Mouse (Mus musculus): ENCODE results near the gene Gaa. TPM values are rescaled to one million over a fixed set of nuclear protein-coding genes. Genes with fewer than 3 reads are reported as not detected.
"Not testable (repeated sequence)": the region's sequence is repeated elsewhere in the genome, so short reads cannot be mapped to it uniquely, and the experiment has no call there.

The Gaa gene
- polyA plus RNA-seq, 1 experiment: 86.4 TPM

- Histone ChIP-seq H3K36me3 (ENCODE audit: control insufficient read depth, insufficient read depth) (no peaks in the 10 kb centered on the region), H3K4me3 (no peak overlapping the region), H3ac (ENCODE audit: control insufficient read depth, insufficient read length) (no peak overlapping the region), H3K27me3 (ENCODE audit: control insufficient read depth, insufficient read depth, insufficient read length) (peaks cover 22% of the 10 kb centered on the region), H3K4me2 (ENCODE audit: low read depth) (no peak overlapping the region), H3K79me2 (ENCODE audit: control insufficient read depth, insufficient read depth) (no peaks in the 10 kb centered on the region)
- no peak for TF ChIP-seq MYOD1 (IDR thresholded peaks at IDR 0.05; ENCODE audit: control insufficient read depth in 1 of 3, insufficient read length in 2 of 3, low read depth in 2 of 3)
- TF ChIP-seq MYOG (IDR thresholded peaks at IDR 0.05; ENCODE audit: control insufficient read depth in 1 of 3, insufficient read depth in 1 of 3, insufficient read length in 2 of 3, low read depth in 2 of 3): no peak
- TF ChIP-seq POLR2AphosphoS2 (IDR thresholded peaks at IDR 0.05; ENCODE audit: insufficient read length, low read depth): no peak
- no peak for TF ChIP-seq REST (IDR thresholded peaks at IDR 0.05; ENCODE audit: insufficient read depth, insufficient read length)
Observed at GRCm38 (mm10) chr11:119237568-119238304, 30.0 kb upstream of the Gaa start.

- Histone ChIP-seq H3K79me2 (ENCODE audit: control insufficient read depth, insufficient read depth) (no peaks in the 10 kb centered on the region), H3K4me2 (ENCODE audit: low read depth) (no peak overlapping the region), H3ac (ENCODE audit: control insufficient read depth, insufficient read length) (no peak overlapping the region), H3K4me3 (no peak overlapping the region), H3K36me3 (ENCODE audit: control insufficient read depth, insufficient read depth) (no peaks in the 10 kb centered on the region), H3K27me3 (ENCODE audit: control insufficient read depth, insufficient read depth, insufficient read length) (peaks cover 28% of the 10 kb centered on the region)
- TF ChIP-seq POLR2AphosphoS2 (IDR thresholded peaks at IDR 0.05; ENCODE audit: insufficient read length, low read depth): no peak
- TF ChIP-seq TCF12 (IDR thresholded peaks at IDR 0.05; ENCODE audit: insufficient read depth, poor library complexity, severe bottlenecking): no peak
- TF ChIP-seq SRF (IDR thresholded peaks at IDR 0.05; ENCODE audit: control insufficient read depth, insufficient read length, low read depth): no peak
- TF ChIP-seq REST (IDR thresholded peaks at IDR 0.05; ENCODE audit: insufficient read depth, insufficient read length): no peak
- TF ChIP-seq CEBPB (IDR thresholded peaks at IDR 0.05; ENCODE audit: insufficient read depth, poor library complexity, severe bottlenecking): no peak
- no peak for TF ChIP-seq MAX (IDR thresholded peaks at IDR 0.05; ENCODE audit: low read depth)
- TF ChIP-seq TCF3 (IDR thresholded peaks at IDR 0.05; ENCODE audit: insufficient read length, low read depth): no peak
- TF ChIP-seq USF1 (IDR thresholded peaks at IDR 0.05; ENCODE audit: low read depth): no peak
- TF ChIP-seq MYOD1 (IDR thresholded peaks at IDR 0.05; ENCODE audit: control insufficient read depth in 1 of 3, insufficient read length in 2 of 3, low read depth in 2 of 3): no peak
Observed at GRCm38 (mm10) chr11:119238305-119238721, 29.4 kb upstream of the Gaa start.

- Histone ChIP-seq H3K4me3 (no peak overlapping the region), H3ac (ENCODE audit: control insufficient read depth, insufficient read length) (no peak overlapping the region), H3K27me3 (ENCODE audit: control insufficient read depth, insufficient read depth, insufficient read length) (peaks cover 30% of the 10 kb centered on the region), H3K4me2 (ENCODE audit: low read depth) (no peak overlapping the region), H3K36me3 (ENCODE audit: control insufficient read depth, insufficient read depth) (no peaks in the 10 kb centered on the region), H3K79me2 (ENCODE audit: control insufficient read depth, insufficient read depth) (no peaks in the 10 kb centered on the region)
- no peak for TF ChIP-seq TCF12 (IDR thresholded peaks at IDR 0.05; ENCODE audit: insufficient read depth, poor library complexity, severe bottlenecking)
- no peak for TF ChIP-seq TCF3 (IDR thresholded peaks at IDR 0.05; ENCODE audit: insufficient read length, low read depth)
- TF ChIP-seq MYOG (IDR thresholded peaks at IDR 0.05; ENCODE audit: control insufficient read depth in 1 of 3, insufficient read depth in 1 of 3, insufficient read length in 2 of 3, low read depth in 2 of 3): no peak
- no peak for TF ChIP-seq MYOD1 (IDR thresholded peaks at IDR 0.05; ENCODE audit: control insufficient read depth in 1 of 3, insufficient read length in 2 of 3, low read depth in 2 of 3)
- TF ChIP-seq POLR2AphosphoS2 (IDR thresholded peaks at IDR 0.05; ENCODE audit: insufficient read length, low read depth): no peak
- TF ChIP-seq MAX (IDR thresholded peaks at IDR 0.05; ENCODE audit: low read depth): no peak
- no peak for TF ChIP-seq REST (IDR thresholded peaks at IDR 0.05; ENCODE audit: insufficient read depth, insufficient read length)
- TF ChIP-seq POLR2A (IDR thresholded peaks at IDR 0.05; ENCODE audit: insufficient read length, low read depth): no peak
- TF ChIP-seq CEBPB (IDR thresholded peaks at IDR 0.05; ENCODE audit: insufficient read depth, poor library complexity, severe bottlenecking): no peak
- no peak for TF ChIP-seq SRF (IDR thresholded peaks at IDR 0.05; ENCODE audit: control insufficient read depth, insufficient read length, low read depth)
- no peak for TF ChIP-seq E2F4 (IDR thresholded peaks at IDR 0.05; ENCODE audit: insufficient read depth)
- TF ChIP-seq USF1 (IDR thresholded peaks at IDR 0.05; ENCODE audit: low read depth): no peak
Observed at GRCm38 (mm10) chr11:119239480-119239879, 28.2 kb upstream of the Gaa start.

- H3K4me3 ChIP-seq: not testable (repeated sequence)
- H3K27me3 ChIP-seq (ENCODE audit: control insufficient read depth, insufficient read depth, insufficient read length): peaks cover 22% of the 10 kb centered on the region
Observed at GRCm38 (mm10) chr11:119245543-119245942, 22.1 kb upstream of the Gaa start.

GRCm38 (mm10) chr11:119249011-119249410, 18.7 kb upstream of the Gaa start:
- Histone ChIP-seq H3K36me3 (ENCODE audit: control insufficient read depth, insufficient read depth) (no peaks in the 10 kb centered on the region), H3K4me2 (ENCODE audit: low read depth) (peak overlapping the region; percentile 3)

More at GRCm38 (mm10) chr11:119245543-119245942, 22.1 kb upstream of the Gaa start:
- not testable (repeated sequence) for H3K79me2 ChIP-seq (ENCODE audit: control insufficient read depth, insufficient read depth); H3K4me2 ChIP-seq (ENCODE audit: low read depth); H3ac ChIP-seq (ENCODE audit: control insufficient read depth, insufficient read length); H3K36me3 ChIP-seq (ENCODE audit: control insufficient read depth, insufficient read depth)

More at GRCm38 (mm10) chr11:119249011-119249410, 18.7 kb upstream of the Gaa start:
- Histone ChIP-seq H3K79me2 (ENCODE audit: control insufficient read depth, insufficient read depth) (no peaks in the 10 kb centered on the region), H3K27me3 (ENCODE audit: control insufficient read depth, insufficient read depth, insufficient read length) (peaks cover 29% of the 10 kb centered on the region), H3ac (ENCODE audit: control insufficient read depth, insufficient read length) (no peak overlapping the region), H3K4me3 (no peak overlapping the region)
- TF ChIP-seq TCF12 (IDR thresholded peaks at IDR 0.05; ENCODE audit: insufficient read depth, poor library complexity, severe bottlenecking) (no peak), TCF3 (IDR thresholded peaks at IDR 0.05; ENCODE audit: insufficient read length, low read depth) (no peak), MYOD1 (IDR thresholded peaks at IDR 0.05; ENCODE audit: control insufficient read depth in 1 of 3, insufficient read length in 2 of 3, low read depth in 2 of 3) (no peak), USF1 (IDR thresholded peaks at IDR 0.05; ENCODE audit: low read depth) (no peak), POLR2A (IDR thresholded peaks at IDR 0.05; ENCODE audit: insufficient read length, low read depth) (no peak), E2F4 (IDR thresholded peaks at IDR 0.05; ENCODE audit: insufficient read depth) (no peak), SRF (IDR thresholded peaks at IDR 0.05; ENCODE audit: control insufficient read depth, insufficient read length, low read depth) (no peak), REST (IDR thresholded peaks at IDR 0.05; ENCODE audit: insufficient read depth, insufficient read length) (no peak), POLR2AphosphoS2 (IDR thresholded peaks at IDR 0.05; ENCODE audit: insufficient read length, low read depth) (no peak), MAX (IDR thresholded peaks at IDR 0.05; ENCODE audit: low read depth) (no peak), MYOG (IDR thresholded peaks at IDR 0.05; ENCODE audit: control insufficient read depth in 1 of 3, insufficient read depth in 1 of 3, insufficient read length in 2 of 3, low read depth in 2 of 3) (no peak), CEBPB (IDR thresholded peaks at IDR 0.05; ENCODE audit: insufficient read depth, poor library complexity, severe bottlenecking) (no peak)
